Mouse (Mus musculus) gastrocnemius, postnatal 10 days (tissue): ENCODE measurements around the gene Acox3. TPM values are rescaled to one million over a fixed set of nuclear protein-coding genes. Genes with fewer than 3 reads are reported as not detected.
"Not testable (repeated sequence)": the region's sequence is repeated elsewhere in the genome, so short reads cannot be mapped to it uniquely, and the experiment has no call there.

Experiments
- DNase-seq: peaks from one replicate; pipeline ENCODE4 v3.0.0; 2021; ENCODE audit warnings: mixed read lengths
- total RNA-seq, 2 experiments: library from RNA; stranded (reverse); gene quantifications; 2 replicates each; pipeline ENCODE4 v1.2.3; 2021

Acox3 gene
- total RNA-seq, 2 experiments from 2014 or later = 11.1 to 14.5 TPM

DNA sequence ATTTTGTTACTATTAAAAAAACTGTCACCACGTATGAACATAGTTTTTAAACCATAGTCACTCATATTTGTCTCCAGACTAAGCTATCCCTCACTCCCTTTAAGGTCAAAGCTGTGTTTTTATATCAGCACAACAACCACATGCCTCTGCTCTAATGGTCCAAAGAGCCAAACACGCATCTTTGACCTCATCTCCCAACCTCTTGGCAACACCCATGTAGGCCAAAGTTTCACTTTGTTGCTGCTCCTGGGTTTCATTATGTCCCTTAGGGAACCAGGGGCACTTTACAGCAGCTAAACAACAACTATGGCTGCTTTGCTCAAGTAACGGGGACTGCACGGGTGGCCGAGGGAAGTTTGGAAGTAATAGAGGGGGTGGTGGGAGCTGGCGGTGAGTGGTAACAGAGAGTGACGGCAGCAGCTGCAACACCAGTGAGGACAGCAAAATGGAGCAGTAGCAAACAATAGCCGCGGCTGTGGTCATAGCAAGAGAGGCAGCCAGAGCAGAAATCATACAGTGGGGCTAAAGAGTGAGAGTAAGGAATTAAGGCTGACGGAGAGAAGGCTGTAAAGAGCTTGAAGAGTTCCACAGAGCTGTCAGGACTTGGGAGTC lies 6.3 kb upstream of the Acox3 start:
- no peak for DNase-seq

DNA sequence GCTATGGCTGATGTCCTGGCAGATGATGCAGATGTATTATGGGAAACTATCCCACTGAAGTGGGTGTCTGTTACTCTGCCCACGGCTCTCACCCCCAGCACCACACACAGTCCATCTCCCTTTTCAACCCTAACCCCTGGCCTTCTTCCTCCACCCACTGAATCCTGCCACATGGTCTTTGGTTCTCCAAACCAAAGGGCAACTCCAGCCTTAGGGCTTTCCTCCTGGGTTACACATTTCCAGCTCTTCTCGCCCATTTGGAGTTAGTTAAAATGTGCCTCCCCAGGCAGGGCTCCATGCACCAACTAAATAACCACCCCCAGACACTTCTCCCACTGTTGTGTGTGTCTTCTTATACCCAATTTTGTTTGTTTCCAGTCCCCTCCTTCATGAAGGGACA lies 4.4 kb upstream of the Acox3 start:
- DNase-seq = no peak

DNA sequence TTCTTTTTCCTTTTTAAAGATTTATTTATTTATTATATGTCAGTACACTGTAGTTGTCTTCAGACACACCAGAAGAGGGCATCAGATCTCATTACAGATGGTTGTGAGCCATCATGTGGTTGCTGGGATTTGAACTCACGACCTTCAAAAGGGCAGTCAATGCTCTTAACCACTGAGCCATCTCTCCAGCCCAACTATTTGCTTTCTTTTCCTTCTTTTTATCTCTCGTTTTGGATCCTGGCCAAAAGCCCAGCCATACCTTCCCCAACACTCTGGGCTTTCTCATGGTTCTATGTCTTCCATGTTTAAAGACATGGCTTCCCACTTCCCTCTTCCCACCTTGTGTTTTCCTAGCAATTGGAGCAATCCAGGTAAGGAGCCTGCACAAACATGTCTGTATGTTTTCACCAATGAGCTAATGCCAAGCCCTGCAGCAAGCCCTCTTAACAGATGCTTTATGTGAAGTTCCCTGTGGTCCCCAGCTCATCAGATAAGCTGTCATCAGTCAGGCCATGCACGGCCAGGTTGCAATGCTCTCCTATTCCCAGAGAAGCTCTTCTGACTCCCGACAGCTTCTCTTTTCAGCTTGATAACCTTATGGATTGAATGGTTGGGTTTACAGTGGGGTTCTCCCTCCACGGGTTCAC lies 3.5 kb upstream of the Acox3 start:
- no peak for DNase-seq

DNA sequence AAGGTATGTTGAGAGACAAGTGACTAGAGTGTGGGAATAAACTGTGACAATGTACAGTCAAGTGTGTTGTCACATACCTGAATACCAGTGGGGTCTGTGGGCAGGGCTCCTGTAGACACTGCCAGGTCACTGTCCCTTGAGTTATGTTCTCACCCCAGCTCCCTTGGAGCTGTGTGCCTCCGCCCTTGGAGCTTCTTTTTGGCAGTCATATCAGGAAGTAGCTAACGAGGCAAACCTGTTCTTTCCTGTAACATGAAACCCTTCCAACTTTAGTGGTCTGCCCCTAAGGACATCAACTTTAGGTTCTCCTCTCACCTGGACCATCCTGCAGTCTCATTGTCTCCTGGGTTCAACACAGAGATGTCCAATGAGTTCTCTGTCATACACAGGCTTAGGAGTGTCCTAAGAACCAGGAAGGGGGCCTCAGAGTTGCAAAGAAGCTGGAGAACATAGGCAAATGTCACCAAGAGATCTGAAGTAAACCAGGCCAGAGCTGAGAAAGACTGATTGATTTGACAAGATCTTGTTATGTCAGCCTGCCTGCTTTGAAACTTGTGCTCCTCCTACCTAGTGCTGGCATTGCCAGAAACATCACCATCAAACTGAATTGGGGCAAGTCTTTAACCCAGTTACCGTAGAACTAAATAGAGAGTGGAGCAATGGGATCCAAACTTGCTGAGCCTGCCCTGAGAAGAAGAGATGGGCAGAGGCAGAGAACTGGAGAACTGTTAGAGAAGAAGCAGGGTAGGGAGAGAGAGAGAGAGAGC lies 2.5 kb upstream of the Acox3 start:
- no peak for DNase-seq

DNA sequence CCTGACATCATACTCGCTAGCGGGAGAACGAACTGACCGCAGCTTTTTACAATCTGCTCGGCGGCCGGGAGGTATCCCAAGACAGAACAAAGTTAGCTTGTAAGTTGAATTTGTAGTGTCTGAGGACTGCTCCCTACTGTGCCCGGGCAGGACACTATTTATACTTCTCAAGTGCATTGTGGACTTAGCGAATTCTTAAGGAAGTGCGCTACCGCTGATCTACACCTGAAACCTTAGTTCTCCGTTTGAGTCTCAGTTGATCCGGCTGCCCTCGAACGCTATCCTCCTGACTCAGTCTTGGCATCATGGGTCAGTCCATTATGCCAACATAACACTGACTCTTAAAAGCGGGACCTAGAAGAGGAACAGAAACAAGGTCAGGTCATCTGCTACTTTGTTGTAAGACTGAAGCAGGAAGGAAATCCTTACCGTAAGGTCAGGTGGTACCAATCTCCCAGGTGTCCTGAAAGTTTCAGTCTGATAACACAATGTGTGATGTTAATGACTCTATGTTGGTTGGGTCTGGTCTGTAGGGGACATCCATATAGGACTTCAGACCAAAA lies 462 bp downstream of the Acox3 start:
- DNase-seq = no peak

DNA sequence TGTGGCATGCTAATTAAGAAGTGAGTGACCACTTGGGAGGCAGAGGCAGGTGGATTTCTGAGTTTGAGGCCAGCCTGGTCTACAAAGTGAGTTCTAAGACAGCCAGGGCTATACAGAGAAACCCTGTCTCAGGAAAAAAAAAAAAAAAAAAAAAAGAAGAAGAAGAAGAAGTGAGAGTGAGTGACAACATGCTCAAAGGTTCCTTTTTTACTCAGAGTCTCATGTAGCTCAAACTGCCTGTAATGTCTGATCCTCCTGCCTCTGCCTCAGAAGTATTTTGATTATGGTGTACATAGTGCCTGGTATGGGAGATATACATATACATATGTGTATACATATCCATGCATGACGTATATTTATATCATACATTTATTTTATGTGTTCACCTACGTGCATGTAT lies 1.4 kb downstream of the Acox3 start:
- not testable (repeated sequence) for DNase-seq

DNA sequence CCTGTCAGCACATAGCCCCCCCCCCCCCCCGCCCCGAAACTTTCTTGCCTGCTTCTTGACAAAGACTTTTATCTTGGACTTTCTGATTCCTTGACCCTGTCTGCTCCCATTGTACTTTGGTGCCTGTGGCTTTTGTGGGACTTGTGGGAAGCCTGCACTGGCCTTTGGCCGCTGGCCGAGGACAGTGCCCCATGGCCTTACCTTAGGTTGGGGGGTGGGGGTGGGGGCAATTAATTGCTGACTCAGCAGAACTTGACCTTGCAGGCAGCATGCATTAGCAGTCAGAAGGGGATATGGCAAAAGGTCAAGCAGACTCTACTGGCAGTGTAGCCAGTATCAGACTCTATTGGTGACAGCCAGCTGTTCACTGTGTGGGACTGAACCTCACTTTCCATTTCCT lies 8.7 kb downstream of the Acox3 start:
- DNase-seq = no peak

DNA sequence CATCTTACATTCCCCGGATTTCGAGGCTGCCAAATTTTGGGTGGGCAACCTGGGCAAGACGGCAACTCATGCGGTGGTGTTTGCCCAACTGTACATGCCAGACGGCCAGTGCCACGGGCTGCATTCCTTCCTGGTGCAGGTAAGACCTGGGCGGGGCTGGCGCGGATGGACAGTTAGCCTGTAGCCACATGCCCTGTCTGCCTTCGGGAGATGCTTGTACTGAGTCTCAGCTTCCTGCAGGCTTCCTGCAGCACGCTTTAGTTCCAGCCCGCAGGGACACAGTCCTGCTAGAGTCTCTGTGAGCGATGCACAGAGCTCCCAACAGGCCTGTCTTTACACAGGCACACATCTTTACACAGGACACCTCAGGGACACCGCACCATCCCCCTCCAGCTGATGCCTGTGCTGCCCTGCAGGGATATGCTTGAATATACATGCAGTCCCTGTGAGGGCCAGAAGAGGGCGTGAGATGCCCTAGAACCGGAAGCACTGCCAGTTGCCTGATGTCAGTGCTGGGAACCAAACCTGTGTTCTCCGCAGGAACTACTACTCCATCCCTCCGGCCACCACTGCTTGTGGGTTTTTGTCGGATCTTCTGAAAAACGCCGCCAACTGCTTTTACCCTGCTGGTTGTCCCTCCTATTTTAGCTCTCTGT lies 9.4 kb downstream of the Acox3 start:
- DNase-seq = no peak

DNA sequence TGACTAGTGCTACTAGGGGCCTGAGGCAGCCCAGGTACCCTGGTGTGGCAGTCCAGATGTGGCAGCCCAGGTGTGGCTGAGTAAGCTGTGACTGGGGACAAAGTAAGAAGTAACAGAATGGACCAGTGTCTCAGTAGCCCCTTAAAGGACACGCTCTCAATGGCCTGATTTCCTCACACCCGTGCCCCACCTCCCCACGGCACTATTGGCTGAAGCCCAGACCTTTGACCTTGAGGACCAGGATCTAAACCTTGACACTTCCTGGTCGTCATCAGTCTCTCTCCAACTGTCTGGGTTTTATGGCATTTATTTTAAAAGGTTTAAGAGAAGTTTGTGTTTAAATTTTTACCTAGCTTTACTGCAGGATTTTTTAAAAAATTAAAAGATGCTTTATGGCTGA lies 10.0 kb downstream of the Acox3 start:
- no peak for DNase-seq

DNA sequence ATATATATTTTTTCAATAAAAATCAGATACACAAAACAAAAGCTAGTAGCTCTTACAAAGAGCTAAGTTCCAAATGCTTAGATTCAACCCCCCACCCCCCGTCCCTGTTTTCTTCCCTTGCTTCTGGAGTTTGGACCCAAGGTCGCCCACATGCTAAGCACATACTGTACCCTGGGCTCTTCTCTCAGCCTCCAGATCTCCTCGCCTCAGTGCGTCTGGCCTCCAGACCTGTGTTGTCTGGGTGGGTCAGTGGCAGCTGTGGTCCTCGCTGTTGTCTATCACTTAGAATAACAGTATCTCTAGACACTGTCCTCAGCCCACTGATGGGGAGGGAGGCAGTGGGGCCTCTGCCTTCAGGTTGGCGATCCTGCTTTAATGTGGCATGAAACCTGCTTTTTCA lies 10.4 kb downstream of the Acox3 start:
- no peak for DNase-seq

DNA sequence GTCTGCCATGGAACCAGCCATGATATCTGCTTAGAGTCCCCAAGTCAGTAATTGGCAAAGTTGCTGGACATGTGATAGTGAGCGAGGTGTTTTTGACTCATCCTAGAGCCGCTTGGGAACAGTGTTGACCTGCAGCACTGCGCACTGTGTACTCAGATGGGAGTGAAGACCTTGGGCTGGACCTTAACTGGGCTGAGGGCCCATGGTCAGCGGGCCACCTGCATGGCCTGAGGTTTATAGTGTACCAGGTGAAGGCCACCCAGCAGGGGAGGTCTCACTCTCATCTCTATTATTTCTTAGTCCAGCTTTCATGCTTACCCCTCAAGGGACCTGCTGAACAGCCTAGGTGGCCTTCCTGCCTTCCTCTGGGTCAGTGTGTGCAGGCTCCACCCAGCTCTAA lies 11.9 kb downstream of the Acox3 start:
- no peak for DNase-seq

DNA sequence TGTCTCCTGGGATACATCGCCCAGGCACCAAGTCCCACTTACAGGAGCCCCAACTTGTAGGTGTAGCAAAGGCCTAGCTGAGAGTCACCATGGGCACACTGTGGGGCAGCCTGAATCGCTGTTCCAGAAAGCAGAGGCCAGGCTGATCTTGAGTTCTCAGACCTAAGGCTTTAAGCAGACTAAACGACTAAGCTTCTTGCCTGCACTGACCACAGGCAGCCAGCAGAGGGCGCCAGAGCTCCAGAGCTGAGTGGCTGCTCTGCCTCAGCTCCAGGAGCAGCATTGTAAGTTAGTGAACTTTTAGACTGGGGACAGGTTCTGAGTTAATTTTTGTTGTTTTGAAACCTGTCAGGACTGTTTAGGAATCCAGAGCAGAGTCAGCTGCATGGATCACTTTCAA lies 12.9 kb downstream of the Acox3 start:
- peak; percentile 83 for DNase-seq

DNA sequence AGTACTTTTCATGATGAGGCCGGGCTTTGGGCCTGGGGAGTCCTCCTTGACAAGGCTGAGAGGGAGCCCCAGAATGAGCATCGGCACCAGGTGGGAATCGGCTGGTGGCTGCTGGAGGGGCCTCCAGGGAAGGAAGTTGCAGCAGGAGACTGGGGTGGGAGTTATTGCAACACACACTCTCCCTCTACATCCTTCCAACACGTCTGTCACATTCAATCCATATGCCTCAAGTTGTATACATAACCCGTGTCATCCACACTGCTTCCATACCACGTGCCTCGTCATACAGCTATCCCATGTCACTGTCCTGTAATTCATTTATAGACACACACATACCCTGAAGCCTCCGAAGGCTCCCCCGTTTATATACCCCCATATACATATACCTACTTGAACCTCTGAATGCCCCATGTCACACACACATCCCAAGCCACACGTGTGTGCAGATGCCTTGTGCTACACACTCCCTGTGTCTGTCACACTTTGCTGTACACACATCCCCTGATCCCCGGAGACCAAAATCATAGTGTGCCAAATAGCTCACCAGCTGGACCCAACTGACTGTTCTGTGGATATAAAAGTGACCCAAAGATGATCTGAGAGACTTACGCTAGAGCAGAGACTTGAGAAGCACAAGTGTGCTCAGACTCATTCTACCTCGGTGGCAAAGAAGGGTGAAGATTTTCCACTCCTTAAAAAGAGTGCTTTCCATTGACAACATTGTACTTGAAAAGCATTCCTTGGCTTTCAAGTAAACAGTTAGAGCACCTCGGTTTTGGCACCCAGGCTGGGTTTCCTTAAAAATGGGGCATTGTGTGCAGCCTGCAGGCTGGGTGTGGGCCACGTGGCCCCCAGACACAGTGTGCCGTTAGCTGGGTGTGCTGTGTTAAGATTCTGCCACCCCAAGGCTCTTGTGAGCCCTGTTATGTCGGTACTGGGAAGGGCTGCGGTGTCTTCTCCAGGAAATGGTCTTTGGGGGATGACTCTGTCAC lies 13.6 kb downstream of the Acox3 start:
- DNase-seq = no peak

DNA sequence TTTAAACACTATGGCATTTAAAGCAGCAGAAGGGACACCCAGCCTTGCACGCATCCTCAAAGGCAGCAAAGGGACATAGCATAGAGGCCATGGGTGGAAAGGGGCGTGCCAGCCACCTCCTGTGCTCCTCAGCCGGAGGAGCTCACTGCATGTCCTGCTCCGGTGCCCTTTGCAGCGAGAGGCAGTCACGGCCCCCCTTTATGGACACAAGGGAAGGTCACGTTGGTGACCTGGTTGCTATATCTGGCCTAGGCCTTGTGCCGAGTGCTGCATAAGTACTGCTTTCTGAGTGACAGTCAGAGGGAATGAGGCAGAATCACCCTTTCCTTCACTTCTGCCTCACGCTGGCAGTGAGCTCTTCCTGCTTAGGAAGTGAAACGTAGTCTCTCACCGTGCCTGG lies 17.4 kb downstream of the Acox3 start:
- no peak for DNase-seq

DNA sequence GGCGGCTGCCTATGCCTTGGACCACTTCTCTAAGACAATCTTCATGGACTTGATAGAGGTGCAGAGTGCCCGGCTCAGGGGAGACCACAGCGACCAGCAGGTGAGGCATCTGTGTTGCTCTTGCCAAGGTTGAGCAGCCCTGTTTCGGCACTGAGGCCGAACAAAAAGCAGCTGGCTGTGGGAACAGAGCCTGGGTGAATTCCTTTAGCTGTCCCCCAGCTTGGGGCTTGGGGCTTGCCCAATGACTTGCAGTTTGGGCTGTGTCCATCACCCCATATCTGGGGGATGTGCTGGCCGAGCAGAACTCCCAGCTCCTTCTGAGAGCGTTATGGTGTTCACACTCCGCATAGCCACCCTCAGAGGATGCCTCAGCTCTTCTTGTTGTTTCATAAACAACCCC lies 18.7 kb downstream of the Acox3 start:
- DNase-seq = no peak

DNA sequence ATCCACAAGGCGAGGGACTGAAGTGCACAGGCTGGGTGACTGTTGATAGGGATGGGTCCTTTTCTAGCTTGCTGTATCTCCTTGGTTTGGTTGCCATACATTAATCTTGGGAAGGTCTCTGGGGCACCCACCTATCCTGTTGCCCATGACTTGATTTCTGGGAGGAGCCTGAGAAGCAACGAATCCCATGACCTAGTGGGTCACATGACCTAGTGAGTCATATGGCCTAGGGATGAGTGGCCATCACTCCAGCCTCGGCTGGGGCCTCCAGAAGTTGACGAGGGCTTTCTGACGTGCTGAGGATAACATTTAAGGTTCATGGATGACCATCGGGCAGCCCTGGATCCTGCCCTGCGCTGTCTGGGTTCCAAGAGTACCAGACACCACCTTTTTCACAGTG lies 22.5 kb downstream of the Acox3 start:
- DNase-seq = no peak

DNA sequence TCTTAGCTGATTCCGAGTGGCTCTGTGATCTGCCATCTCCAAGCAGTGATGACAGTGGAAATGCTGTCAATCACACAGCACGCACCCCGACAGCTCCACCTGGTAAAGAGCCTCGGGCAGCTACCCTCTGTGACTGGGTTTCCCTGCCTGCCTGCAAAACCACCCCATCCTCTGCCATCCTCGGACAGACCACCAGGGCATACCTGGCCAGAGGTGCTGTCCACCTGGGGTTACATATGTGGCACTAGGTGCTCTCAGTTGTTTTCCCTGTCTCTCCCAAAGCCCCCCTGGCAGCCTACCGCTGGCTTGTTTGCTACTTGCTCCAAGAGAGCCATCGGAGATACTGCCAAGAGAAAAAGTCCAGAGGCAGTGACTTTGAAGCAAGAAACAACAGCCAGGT lies 24.0 kb downstream of the Acox3 start:
- no peak for DNase-seq

DNA sequence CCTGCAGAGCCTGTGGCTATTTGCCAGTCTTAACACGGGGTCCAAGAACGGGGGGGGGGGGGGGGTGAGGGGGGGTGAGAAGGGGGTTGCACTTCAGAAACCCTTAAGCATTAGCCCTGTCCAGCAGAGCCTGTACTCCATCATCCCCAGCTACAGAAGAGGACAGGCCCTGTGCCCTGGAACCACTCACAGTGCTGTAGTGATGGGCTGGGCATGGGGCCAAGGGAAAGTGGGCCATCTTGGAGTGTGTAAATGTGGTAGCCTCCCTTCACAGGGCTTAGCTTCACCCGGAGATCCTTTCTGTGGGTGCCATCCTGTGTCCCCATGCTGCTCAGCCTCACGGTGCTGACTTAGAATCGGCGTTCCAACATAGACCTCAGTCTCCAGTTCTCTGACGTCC lies 24.9 kb downstream of the Acox3 start:
- DNase-seq = peak; percentile 57

DNA sequence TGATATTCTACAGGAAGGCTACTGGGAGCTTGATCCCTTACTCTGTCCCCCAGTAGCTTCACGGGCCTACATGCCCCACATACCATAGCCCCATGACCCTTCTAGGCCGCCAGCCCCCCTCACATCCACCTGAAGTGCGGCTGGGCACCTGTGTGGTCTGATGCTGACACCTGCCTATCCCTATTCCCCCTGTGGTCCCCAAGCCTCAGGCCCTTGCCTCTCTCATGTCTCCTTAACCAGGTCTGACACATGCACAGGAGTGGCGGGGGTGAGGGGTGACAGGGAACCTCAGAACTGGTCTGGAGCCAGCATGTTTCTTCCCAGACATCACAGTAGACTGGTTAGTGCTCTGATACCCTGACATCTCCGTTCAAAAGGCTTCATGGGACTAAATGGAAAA lies 25.7 kb downstream of the Acox3 start:
- DNase-seq = no peak

DNA sequence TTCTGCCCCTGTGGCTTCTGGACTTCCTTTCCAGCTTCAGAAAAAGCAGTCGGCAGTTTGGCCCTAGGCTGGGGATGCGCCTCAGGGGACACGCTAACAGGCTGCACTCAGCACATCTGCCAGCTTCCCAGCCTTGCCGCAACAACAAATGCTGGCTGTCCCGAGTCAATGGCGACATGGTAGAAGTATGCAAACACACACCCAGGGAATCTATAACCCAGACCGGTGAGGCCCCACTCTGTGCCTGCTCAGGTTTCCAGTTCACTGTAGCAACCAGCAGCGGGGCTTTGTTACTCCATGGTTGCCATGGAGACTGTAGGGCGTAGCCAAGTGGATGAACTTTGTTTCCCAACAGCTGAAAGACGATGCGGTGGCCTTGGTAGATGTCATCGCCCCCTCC lies 26.5 kb downstream of the Acox3 start:
- DNase-seq = peak; percentile 71

DNA sequence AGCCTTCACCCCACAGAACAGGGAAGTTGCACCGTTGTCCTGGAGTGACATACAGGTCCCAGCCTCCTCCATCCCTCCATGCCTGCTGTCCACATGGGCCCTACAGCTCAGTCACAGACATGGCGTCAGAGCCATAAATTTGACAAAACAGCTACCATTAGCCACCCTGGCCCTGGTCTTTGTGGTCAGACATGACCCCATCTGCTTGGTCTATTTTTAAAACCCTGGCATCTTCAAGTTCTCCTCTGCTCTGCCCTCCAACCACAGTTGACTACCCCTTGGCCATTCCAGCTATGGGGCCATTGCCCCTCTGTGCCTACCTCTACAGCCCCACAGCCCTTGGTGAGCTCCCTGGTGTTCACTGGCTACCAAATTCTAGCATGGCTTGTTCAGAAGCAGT lies 27.1 kb downstream of the Acox3 start:
- no peak for DNase-seq

DNA sequence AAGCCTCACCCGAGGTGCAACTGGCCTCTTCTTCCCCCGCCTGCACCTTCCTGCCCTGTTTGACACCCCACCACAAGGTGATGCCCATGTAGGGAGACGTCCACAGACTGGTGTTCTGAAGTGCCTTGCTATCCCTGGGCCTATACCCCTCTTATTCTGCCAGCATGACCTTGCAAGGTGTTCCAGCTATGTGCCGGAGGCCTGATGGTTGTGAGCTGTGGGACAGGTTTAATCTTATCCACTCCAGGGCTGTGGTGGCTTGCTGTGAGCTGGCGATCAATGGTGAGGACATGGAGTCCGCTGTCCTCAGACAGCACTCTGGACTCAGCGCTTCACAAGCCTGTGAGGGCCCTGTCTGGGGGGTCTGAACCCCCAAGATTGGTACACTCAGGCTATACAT lies 27.5 kb downstream of the Acox3 start:
- no peak for DNase-seq
